Mouse (Mus musculus): ENCODE data around the gene Nudt1.

Nudt1 gene

DNA sequence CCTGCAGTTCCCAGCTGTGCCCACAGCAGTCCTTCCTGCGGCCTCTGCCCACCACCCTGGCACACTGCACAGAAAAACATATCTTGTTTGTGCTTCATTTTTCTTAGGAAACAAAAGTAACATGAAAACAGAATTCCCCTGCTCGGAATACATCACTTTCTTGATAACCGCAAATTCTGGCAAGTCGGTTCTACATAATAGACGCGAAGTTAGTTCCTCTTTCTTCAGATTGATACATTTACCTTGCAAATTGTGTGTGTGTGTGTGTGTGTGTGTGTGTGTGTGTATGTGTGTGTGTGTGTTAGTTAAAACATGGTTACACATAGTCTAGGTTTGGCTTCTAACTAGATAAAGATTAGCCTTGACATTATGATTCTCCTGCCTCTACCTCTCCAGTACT is 61.2 kb downstream of the Nudt1 start:
- no peak for DNase-seq (ENCODE audit: low spot score in 2 of 2)

DNA sequence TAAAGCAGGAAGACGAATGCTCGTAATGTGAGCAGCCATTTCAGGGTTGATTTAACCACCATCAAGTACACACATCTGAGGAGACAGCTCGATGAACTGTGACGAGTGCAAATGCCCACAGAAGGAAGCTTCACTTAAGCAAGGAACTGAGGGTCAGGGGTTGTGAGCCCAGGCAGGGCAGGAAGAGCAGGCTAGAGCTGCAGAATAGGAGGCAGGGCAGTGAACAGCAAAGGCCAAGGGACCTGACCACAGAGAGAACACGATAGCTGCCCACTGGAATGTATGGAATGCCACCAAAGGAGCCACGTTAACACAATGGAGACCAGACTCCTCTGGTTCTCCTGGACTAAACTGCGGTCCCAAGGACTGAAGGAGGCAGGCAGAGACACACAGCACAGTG is 62.1 kb downstream of the Nudt1 start:
- DNase-seq (ENCODE audit: low spot score in 2 of 2): no peak

DNA sequence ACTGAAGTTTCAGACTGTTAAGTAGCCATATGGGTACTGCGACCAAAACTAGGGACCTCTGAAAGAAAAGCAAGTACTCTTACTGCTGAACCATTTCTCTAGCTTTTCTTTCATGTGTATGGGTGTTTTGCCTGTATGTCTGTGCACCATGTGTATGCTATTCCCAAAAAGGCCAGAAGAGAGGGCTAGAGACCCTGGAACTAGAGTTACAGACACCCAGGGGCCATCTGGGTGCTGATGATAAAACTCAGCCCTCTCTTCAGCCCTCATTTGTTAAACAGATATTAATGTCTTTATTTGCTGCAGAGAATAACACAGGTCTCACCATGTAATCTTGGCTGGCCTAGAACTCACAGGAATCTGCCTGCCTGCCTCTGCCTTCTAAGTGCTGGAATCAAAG is 63.0 kb downstream of the Nudt1 start:
- no peak for DNase-seq (ENCODE audit: low spot score in 2 of 2)

DNA sequence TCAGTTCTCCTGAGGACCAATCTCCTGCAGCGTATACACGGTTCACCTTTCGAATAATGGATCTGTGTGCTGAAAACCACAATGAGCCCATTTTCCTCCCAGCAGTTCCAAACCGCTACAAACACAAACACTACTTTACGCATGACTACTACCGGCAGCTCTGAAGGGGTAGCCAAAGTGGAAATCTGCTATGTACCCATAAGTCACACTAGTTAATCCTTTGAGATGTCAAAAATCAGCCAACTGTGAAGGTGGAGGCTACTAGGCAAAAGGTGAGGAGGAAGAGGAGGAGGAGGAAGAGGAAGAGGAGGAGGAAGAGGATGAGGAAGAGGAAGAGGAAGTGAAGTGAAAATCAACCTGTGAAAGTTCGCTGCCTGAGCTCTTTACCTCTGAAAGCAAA is 65.8 kb downstream of the Nudt1 start:
- DNase-seq (ENCODE audit: low spot score in 2 of 2): no peak
